Mouse (Mus musculus) gastrocnemius, postnatal 36 days (tissue): ENCODE measurements around the gene Pycr2. TPM values are rescaled to one million over a fixed set of nuclear protein-coding genes. Genes with fewer than 3 reads are reported as not detected.
"Not testable (repeated sequence)": the region's sequence is repeated elsewhere in the genome, so short reads cannot be mapped to it uniquely, and the experiment has no call there.

ENCODE experiments used
- DNase-seq, 2 experiments: peaks; one replicate each; pipeline ENCODE4 v3.0.0; 2022
- intact Hi-C: fragments of 180-260 bp; cut with DNase I; formaldehyde crosslinking; loops from one replicate; pipeline ENCODE4 v1.15.1; 2025
- long read RNA-seq, 2 experiments: library from polyadenylated mRNA; stranded (forward); transcript quantifications; one replicate each; pipeline ENCODE4 v2.0.0; 2021
- total RNA-seq, 2 experiments: library from RNA; stranded (reverse); gene quantifications; 2 replicates each; pipeline ENCODE4 v1.2.3; 2021

Pycr2 gene
- 10 to 100 TPM; 10.9 to 12.7 TPM for total RNA-seq
- long read RNA-seq, experiment 1, transcript Pycr2-201 (7 exons, 1,580 nt), result major isoform, 42 of 49 reads
- long read RNA-seq, experiment 1, partial matches to known transcripts, result 5 of 49 reads
- long read RNA-seq, experiment 1, other reads (novel, unspliced or antisense), result 2 of 49 reads
- long read RNA-seq, experiment 2, transcript Pycr2-201 (7 exons, 1,580 nt), result major isoform, 34 of 38 reads
- long read RNA-seq, experiment 2, partial matches to known transcripts, result 0 of 38 reads
- long read RNA-seq, experiment 2, other reads (novel, unspliced or antisense), result 4 of 38 reads

DNA sequence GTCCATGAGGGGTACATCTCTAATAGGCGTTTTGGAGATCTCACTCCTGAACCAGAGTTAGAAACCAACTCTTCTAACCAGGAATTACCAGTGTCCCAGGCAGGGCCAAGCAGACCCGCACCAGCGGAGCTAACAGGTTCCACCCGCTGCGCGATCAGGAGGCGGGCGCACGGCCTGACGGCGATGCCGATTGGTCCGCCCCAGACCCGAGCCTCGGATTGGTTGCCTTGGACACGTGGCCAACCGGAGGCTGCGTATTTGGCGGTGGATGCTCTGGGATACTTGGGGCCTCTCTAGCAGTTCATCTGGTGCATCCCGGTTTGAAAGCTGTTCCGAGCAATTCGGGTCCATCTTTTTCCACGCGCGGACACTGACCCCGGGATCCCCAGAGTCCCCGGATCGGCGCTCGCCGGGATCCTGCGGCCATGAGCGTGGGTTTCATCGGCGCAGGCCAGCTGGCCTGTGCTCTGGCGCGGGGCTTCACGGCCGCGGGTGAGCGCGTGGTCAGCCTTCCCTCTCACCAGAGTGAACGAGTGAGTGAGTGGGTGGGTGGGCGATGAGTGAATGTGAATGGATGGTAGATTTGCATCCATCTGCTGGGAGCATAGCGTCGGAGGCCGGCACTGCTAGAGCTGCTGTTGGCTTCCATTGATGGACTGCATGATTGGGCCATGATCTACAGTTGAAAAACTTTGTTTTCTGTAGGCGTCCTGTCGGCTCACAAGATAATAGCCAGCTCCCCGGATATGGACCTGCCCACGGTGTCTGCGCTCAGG is at the start of gene Pycr2:
Gene Pycr2 (plus strand): TSS at position 255 of the 776 bp plus-strand sequence.
- intact Hi-C loops, result no loop called here
- peak; percentile 90 to 92 for DNase-seq

DNA sequence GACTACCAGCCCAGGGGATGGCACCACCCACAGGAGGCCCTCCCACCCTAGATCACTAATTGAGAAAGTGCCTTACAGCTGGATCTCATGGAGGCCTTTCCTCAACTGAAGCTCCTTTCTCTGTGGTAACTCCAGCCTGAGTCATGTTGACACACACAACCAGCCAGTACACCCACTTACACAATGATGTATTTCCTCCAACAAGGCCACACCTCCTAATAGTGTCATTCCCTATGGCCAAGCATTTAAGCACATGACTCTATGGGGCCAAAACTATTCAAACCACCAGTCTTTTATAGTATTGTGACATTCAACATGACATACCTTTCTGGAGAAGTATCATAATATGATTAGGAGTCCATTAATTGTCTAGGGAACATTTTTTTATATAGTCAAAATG is 45.3 kb upstream of the Pycr2 start:
- DNase-seq, result no peak
- intact Hi-C loops, result no loop called here

DNA sequence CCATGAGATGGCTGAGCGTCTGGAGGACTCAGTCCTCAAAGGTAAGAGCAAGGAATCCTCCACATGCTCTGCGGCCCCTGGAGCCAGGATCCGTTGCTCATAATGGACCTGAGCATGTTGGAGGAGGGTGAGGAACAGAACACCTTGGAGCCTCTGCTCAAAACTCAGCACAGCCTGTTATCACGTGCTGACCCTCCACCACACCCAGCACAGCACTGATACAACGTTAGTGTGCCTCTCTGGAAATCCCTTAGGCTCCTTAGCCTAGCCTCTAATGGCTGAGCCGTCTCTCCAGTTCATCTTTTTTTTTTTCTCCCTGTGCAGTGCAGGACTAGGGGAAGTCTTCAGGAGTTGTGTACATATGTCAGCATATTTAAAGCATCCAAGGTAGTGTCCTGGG is 44.1 kb upstream of the Pycr2 start:
- intact Hi-C loops, result loop anchor here (5.0 kb wide), 1 partner anchor 93 kb away; no protein-coding TSS in a partner anchor
- DNase-seq, result no peak

DNA sequence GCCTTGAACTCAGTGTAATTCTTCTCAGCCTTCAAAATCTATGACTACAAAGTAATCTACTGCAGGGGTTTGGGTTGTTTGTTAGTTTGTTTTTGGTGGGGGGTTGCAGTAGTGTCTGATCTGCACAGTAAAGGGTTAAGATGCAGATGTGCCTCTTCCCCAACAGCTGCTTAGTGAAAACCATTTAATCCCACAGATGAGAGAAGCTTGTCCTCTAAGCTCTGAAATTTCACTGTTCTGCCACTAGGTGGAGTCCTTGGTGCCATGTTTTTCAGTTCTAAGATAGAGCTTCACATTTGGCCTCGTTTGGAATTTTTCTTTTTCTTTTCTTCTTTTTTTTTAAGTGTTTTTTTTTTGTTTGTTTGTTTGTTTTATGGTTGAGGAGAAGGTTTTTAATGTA is 40.5 kb upstream of the Pycr2 start:
- DNase-seq, result no peak
- intact Hi-C loops, result loop anchor here (5.0 kb wide), 1 partner anchor 96 kb away; no protein-coding TSS in a partner anchor

DNA sequence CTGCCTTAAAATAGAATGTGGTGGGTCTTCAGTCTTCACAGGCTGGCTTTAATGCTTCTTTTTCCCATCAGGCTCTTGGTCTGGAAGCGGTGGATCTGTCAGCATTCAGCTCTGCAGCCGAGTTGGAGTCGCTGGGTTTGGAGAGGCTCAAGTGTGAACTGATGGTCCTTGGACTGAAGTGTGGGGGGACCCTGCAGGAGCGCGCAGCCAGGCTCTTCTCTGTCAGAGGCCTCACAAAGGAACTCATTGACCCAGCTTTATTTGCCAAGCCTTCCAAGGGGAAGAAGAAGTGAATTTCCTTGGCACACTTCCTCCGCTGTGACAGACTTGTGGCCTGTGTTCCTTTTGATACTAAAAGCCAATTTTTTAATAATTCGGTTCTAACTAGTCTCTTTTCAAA is 38.1 kb upstream of the Pycr2 start:
- intact Hi-C loops, result no loop called here
- no peak for DNase-seq

DNA sequence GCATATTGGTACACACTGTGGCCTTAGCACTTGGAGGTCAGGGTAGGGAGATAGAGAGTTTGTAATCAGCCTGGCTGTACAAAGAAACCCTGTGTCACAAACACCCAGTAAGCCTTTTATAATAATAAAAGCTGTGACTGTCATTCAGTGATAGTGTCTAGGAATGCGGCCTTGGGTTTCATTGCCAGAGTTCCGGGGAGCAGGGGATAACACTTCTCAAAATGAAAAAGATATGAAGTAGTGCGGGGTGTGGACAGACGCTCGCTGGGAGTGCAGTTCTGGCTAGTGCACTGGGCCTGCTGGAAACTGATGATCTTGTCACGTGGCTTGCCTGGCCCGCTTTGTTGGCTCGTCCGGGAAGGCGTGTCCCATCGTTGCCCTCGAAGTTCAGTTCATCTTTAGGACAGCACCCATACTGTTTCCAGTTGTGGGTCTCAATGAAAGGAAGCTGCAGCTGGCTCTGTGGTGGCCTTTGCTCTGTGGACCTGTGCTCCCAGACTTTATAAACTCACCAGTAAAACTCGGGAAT is 33.9 kb upstream of the Pycr2 start:
- intact Hi-C loops, result no loop called here
- DNase-seq, result no peak

DNA sequence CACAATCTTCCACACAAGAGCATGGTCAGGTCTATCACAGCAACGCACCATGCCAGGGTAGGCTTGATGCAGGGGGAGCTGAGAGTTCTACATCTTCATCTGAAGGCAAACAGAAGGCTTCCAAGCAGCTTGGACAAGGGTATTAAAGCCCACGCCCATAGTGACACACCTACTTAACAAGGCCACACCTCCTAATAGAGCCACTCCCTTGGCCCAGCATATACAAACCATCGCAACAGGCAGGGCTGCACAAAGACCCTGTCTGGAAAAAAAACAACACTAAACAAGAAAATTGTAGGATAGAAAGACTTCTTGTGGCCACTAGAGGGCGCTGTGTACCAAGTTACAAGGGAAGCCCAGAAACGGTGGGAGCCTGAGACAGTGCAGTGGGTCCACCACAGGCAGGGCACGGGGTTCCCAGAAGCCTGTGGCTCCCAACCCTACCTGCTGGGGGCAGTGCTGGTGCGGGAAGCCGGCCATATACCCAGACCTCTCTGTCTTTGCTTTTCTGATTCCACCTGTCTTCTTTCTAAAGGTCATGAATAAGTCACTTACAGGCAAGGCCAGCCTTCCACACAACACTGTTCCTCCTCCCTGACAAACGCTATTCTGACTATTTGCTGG is 30.1 kb upstream of the Pycr2 start:
- intact Hi-C loops, result no loop called here
- no peak for DNase-seq

DNA sequence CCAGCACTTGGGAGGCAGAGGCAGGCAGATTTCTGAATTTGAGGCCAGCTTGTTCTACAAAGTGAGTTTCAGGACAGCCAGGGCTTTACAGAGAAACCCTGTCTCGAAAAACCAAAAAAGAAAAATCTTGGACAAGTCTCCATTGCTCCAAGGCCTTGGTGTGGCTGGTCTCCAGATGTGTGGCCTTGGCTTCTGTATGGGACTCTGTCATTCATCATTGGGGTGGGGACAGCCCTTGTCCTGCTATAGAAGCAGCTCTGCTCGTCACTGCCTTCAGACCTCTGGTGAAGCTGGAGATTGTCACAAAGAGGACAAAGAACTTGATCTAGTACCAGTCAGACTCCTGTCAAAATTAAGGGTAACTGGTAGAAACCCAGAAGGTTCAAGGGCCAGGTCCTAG is 29.5 kb upstream of the Pycr2 start:
- intact Hi-C loops, result no loop called here

DNA sequence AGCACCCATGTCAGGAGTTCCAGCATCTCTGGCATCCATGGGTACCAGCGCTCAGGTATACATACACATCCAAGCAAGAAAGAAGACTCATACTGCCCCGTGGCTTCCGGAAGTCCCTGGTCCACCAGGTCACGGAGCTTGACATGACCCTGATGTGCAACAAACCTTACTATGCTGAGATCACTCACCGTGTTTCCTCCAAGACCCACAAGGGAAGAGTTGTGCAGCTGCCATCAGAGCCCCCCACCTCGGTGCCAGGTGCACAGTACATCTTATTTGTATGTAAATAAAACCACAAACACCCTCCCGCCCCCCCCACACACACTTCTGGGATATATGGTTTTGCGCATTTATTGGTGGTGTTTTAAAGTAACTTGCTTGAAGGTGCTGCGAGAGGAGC is 29.0 kb upstream of the Pycr2 start:
- intact Hi-C loops, result no loop called here

More for the DNA sequence above, 29.5 kb upstream of the Pycr2 start:
- DNase-seq, result no peak

DNA sequence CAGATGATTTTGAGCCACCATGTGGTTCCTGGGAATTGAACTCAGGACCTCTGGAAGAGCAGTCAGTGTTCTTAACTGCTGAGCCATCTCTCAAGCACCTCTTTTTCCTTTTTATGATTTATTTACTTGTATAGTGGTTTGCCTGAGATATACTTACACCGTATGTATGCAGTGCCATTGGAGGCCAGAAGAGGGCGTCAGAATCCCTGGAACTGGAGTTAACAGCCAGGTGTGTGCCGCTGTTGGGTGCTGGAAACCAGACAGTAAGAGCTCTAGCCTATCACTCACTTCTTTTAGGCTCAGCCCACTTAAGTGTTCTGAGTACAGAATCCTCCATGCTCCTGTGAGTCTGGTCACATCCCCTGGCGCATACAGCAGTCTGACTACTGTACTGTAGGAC is 26.6 kb upstream of the Pycr2 start:
- intact Hi-C loops, result no loop called here
- no peak for DNase-seq

More for the DNA sequence above, 29.0 kb upstream of the Pycr2 start:
- no peak for DNase-seq

DNA sequence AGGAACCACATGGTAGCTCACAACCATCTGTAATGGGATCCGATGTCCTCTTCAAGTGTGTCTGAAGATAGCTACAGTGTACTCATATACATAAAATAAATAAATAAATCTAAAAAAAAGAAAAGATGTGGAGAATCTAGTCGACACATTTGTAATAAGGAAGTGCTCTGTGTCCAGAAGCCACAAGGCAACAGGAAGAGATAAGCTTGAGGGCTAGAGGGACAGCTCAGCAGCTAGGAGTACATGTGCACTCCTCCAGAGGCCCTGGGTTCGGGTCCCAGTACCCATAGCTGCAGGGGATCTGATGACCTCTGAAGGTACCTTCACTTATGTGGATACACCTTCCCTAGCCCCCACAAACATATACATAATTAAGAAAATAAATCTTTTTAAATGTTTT is 22.3 kb upstream of the Pycr2 start:
- intact Hi-C loops, result no loop called here
- no peak for DNase-seq

DNA sequence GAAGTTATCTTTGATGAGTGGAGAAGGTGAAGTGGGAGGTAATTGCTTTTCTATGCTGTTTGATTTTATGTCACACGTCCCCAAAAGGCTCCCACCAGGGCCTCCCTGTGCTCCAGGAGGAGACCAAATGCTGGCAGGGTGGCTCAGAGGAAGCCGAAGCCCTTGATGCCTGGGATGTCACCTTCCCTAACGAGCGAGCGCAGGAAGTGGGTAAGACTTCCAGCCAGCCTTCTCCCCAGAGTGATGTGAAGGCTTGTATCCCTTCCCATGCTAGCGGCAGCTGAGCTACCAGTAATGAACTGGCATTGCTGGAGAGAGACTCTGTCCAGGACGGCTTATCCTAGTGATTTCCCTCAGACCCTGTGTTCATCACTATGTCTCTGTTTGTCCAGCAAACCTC is 20.4 kb upstream of the Pycr2 start:
- intact Hi-C loops, result no loop called here
- DNase-seq, result no peak

DNA sequence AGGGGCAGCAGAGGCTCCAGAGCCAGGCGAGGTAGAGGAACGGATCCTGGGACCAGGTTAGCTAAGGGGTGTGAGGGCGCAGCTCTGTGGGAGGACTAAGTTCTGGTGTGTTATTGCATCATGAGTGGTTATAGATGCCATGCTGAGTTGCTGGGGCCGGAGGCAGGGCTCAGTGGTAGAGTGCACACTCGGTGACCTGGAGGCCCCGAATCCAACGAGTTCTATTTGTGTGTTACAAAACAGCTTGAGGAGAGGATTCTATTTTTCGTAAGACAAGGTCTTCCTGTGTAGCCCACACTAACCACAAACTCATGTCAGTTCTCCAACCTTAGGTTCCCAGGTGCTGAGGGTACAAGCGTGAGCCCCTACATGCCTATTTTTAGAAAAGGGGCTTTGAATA is 19.6 kb upstream of the Pycr2 start:
- intact Hi-C loops, result no loop called here
- DNase-seq, result no peak

DNA sequence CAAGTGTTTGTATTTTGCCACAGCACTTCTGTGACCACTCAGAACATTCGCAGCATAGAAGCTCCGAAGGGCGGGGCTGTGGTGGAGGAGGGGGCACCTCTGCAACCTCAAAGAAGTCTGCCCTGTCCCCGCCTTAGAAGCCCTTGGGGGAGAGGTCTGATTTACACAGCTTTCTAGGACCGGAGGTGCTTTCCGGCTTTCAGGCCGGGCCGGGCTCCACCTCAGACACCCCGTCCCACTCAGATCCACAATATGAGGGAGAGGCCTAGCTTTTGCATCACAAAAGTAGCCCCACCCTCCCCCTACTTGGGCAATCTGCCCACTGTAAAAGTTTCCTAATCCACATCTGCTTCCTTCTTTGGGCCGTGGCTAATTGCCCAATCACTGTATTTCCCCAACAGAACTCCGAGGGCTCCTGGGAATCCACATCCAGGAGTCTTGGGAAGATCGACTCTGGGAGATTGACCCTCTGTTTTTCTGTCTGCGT is 15.5 kb upstream of the Pycr2 start:
- peak; percentile 76 to 88 for DNase-seq
- intact Hi-C loops, result no loop called here

DNA sequence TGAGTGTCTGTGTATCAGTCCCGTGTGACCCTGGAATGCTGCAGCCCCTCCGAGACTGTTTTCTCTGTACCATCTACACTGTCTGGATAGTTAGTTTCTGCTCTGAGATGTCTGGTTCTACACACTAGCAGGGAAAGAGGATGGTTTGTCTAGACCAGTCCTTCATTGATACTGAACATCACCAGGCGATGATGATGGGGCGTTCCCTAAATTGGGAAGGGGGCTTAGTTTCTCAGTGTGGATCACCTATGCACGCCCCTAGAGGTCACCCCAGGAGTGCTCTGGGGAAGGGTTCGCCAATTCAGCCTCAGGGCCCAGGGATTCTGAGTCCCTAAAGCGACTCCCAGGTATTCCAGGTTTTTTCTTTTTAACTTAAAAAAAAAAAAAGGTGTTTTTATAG is 14.9 kb upstream of the Pycr2 start:
- DNase-seq, result no peak
- intact Hi-C loops, result no loop called here

DNA sequence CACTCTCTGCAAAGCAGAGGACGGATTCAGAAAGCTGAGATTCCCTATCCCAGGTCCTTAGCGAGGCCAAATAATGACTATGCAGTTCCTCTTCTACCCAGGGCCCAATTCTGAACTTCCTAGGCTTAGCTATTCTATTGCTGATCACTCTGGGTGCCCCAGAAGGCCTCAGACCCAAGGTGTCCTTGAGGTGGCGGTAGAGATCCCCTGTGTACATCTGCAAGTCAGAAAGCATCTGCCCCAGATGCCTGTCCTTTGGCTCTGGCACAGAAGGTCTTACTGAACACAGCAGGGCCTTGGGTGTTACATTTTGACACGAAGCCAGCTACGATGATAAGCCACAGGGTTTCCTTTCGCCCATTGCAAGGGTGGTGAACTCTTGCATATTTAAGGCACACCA is 14.3 kb upstream of the Pycr2 start:
- DNase-seq, result no peak
- intact Hi-C loops, result no loop called here

DNA sequence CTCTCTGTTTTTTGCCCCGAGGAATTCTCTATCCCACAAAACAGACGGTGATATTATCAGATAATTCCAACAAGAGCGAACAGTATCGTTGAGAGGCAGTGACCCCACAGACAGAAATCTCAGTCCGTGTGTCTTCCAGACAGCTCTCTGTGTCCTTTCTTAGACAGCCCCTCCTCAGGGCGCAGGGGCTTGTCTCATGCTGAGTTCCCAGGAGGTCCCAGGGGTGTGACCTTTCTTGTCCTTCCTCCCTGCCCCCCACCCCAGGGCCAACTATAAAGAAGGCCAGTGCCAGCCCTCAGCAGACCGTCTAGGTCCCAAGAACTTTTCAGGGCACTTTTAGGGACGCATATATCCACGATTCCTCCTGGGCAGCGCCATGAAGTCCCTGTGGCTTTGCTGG is 11.3 kb upstream of the Pycr2 start, which contains the start of gene Lefty2:
Gene Lefty2 (plus strand): TSS at position 301 of the 400 bp plus-strand sequence.
- DNase-seq, result no peak
- intact Hi-C loops, result no loop called here

DNA sequence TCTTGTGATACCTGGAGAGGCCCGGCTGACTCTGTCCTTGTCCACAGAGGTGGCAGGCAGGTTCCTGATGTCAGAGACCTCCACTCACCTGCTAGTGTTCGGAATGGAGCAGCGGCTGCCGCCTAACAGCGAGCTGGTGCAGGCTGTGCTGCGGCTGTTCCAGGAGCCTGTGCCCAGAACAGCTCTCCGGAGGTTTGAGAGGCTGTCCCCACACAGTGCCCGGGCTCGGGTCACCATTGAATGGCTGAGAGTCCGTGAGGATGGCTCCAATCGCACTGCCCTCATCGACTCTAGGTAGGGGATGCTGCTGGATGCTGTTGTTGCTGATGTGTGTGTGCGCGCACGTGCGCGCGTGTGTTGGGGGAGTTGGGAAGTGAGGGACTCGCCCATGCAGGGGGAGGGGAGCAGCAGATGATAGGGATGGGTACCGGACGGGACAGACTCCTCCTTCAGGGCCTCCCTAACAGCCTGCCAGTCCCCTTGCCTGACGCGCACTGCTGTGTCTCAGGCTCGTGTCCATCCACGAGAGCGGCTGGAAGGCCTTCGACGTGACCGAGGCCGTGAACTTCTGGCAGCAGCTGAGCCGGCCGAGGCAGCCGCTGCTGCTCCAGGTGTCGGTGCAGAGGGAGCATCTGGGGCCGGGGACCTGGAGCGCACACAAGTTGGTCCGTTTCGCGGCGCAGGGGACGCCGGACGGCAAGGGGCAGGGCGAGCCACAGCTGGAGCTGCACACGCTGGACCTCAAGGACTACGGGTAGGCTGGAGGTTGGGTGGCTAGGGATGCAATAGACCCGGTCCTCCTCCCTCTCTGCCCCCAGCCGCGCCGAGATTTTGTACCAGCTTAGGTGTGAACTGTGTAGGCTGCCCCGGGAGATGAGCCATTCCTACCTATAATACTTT is 9.8 kb upstream of the Pycr2 start:
- intact Hi-C loops, DNase-seq: not testable (repeated sequence)

DNA sequence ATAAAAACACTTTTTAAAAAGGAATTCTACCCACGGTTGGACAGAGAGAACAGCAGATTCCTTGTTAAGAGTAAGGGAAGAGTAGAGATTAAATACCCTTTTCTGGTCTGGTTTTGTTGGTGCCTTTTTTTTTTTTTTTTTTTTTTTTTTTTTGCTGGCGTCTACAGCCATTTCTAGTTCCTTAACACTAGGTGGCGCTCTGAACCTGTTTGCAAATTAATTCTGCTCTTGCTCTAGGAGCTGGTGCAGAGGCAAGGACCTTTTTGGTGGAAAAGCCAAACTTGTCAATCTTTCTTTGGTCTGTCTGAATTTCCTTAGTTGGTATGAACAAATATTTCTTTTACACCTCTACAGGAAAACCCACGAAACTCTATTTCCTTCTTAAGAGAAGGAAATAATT is 3.0 kb upstream of the Pycr2 start:
- intact Hi-C loops, result loop anchor here (1.0 kb wide), 1 partner anchor 73 kb away; no protein-coding TSS in a partner anchor
- no peak for DNase-seq

DNA sequence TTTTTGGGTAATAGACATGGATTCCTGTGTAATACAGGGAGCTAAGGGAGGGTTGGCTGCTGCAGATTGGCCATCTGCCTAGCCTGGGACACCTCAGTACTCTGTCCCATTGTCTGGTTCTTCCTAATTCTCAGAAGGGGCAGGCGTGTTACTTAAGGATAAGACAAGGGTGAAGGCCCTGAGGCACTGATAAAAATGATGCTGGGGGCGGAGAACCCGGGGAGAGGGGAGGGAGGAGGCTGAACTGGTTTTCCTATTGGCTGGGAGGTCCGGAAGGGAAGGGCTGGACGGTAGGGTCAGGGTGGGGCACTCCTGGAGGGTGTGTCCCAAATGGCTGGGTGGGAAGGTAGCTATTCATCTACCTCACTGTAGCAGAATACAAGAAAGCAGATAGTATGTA is 1.2 kb upstream of the Pycr2 start:
- DNase-seq, result no peak
- intact Hi-C loops, result no loop called here
